Mouse (Mus musculus): ENCODE measurements around the gene Olfr1279. TPM values are rescaled to one million over a fixed set of nuclear protein-coding genes. Genes with fewer than 3 reads are reported as not detected.
"Not testable (repeated sequence)": the region's sequence is repeated elsewhere in the genome, so short reads cannot be mapped to it uniquely, and the experiment has no call there.

Gene Olfr1279
- total RNA-seq (2021) = not detected
- long read RNA-seq, experiment 1 = 0 reads
- long read RNA-seq, experiment 2 = 0 reads

- no peak for DNase-seq (ENCODE audit: low spot score in 2 of 2)
These were observed at the start of gene Olfr1279 for GRCm38 (mm10) chr2:111300374-111300773. Gene Olfr1279, plus strand, starts transcription at chr2:111300635.

DNA sequence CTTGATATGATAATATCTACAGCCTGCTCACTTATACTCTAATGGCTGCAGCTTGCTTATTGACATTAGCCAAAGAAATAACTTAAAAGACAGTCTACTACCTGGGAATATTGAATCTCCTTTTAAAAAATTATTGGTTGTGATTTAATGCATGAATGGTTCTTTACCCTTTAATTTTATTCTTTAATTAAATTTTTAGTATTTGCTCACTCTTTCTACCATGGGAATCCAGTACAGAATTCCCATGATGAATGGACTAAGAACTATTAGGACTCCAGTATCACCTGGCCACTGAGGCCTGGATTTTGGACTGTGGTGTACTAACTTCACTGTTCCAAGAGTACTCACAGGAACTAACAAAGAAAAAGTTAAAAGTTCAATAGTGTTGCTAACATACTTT lies 46.2 kb upstream of the Olfr1279 start, which contains the start of gene Olfr1276:
Olfr1276 (plus strand) TSS at position 301 of the 400 bp plus-strand sequence.
- DNase-seq (ENCODE audit: low spot score in 2 of 2) = no peak

- no peak for DNase-seq (ENCODE audit: low spot score in 2 of 2)
These were observed 26.4 kb upstream of the Olfr1279 start, which contains the start of gene Olfr1277 for GRCm38 (mm10) chr2:111274006-111274405. Gene Olfr1277, minus strand, starts transcription at chr2:111274106.

DNA sequence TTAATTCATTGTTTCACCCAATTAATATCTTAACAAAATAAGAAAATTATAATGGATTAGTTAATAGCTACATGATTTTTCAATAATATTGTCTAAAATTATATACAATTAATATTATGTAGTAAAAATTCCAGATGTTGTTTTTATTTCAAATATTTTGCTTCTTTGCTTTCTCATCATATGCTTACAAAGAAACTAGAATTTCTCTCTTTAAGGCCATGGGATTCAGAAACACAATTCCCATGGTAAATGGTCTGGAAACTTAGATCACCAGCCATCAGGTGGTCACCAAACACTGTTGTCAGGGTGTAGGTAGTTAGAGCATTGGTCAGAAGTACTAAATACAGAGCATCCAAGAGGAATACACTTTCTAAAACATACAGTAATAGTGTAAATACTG lies 10.6 kb upstream of the Olfr1279 start, which contains the start of gene Olfr1278:
Olfr1278 (plus strand) TSS at position 301 of the 400 bp plus-strand sequence.
- DNase-seq (ENCODE audit: low spot score in 2 of 2) = no peak

DNA sequence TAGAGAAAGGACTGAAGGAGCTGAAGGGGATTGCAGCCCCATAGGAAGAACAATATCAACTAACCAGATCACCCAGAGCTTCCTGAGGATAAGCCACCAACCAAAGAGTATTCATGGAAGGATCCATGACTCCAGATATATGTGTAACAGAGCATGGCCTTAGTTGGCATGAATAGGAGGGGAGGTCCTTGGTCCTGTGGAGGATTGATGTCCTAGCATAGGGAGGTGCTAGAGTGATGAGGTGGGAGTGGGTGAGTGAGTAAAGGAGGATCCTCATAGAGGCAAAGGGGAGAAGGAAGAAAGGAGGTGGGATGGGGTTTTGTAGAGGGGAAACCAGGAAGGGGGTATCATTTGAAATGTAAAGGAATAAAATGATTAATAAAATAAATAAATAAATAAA lies 1.9 kb upstream of the Olfr1279 start:
- no peak for DNase-seq (ENCODE audit: low spot score in 2 of 2)

DNA sequence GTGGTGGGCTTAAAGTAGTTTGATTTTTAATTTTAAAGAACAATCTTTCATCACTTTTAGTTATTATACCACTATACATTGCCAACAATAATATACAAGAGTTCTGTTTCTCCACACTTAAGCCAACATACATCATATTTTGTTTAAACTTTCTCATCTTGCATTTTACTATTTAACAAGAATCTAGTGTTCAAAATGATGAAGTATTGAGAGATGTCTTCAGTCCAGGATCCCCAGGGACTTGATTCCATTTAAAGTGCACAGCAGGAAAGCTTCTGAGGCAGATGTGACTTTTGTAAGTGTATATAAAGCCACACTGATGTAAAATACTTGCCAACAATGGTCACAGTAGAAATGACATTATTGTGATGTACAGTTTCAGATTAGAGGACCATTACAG lies 13.3 kb downstream of the Olfr1279 start, which contains the start of gene Olfr1280:
Olfr1280 (plus strand) TSS at position 301 of the 400 bp plus-strand sequence.
- no peak for DNase-seq (ENCODE audit: low spot score in 2 of 2)

GRCm38 (mm10) chr2:111326220-111326619 lies 25.8 kb downstream of the Olfr1279 start, which contains the start of gene Olfr1281:
Gene Olfr1281, plus strand, starts transcription at chr2:111326520.
- DNase-seq (ENCODE audit: low spot score in 2 of 2) = no peak

DNA sequence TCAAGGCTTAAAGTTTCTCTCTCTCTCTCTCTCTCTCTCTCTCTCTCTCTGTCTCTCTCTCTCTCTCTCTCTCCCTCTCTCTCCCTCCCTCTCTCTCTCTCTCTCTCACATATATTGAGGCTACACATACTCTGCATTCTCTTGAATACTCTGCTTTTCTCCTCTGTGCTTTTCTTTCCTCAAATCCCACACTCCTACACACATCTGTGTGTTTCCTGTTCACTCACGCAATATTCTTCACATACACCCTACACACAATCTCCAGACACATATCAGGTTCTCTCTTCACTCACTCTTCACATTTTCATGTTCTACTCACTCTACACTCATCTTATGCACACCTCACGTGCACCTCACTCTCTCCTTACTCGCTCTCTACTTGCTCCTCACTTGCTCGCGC lies 33.3 kb downstream of the Olfr1279 start:
- not testable (repeated sequence) for DNase-seq (ENCODE audit: low spot score in 2 of 2)

- DNase-seq (ENCODE audit: low spot score in 2 of 2) = no peak
These were observed 35.5 kb downstream of the Olfr1279 start, which contains the start of gene Olfr1282 for GRCm38 (mm10) chr2:111335976-111336375. Gene Olfr1282, minus strand, starts transcription at chr2:111336076.

Other genes starting within 250 kb of the Olfr1279 start
- not detected for gene Gm13941, start 194.7 kb upstream of the Olfr1279 start, total RNA-seq (2021)
- not detected for gene Gm15130, start 147.7 kb upstream of the Olfr1279 start, total RNA-seq (2021)
- gene 4930430A15Rik, start 71.0 kb upstream of the Olfr1279 start, total RNA-seq (2021) = not detected
- not detected for gene Olfr1275, start 65.3 kb upstream of the Olfr1279 start, total RNA-seq (2021)
- gene Olfr1276, start 46.1 kb upstream of the Olfr1279 start, total RNA-seq (2021) = not detected
- gene Olfr1277, start 26.5 kb upstream of the Olfr1279 start, total RNA-seq (2021) = not detected
- gene Olfr1278, start 10.5 kb upstream of the Olfr1279 start, total RNA-seq (2021) = not detected
- gene Olfr1280, start 13.4 kb downstream of the Olfr1279 start, total RNA-seq (2021) = not detected
- not detected for gene Olfr1281, start 25.9 kb downstream of the Olfr1279 start, total RNA-seq (2021)
- gene Olfr1282, start 35.4 kb downstream of the Olfr1279 start, total RNA-seq (2021) = not detected
- gene Olfr1283, start 66.2 kb downstream of the Olfr1279 start, total RNA-seq (2021) = not detected
- gene Olfr1284, start 74.9 kb downstream of the Olfr1279 start, total RNA-seq (2021) = not detected
- gene Olfr1286, start 122.5 kb downstream of the Olfr1279 start, total RNA-seq (2021) = not detected
- not detected for gene Olfr1287, start 148.5 kb downstream of the Olfr1279 start, total RNA-seq (2021)
- gene Olfr1288, start 173.5 kb downstream of the Olfr1279 start, total RNA-seq (2021) = not detected
- gene Olfr1289, start 180.2 kb downstream of the Olfr1279 start, total RNA-seq (2021) = not detected
- not detected for gene Olfr1290, start 193.2 kb downstream of the Olfr1279 start, total RNA-seq (2021)
- not detected for gene Olfr1291-ps1, start 196.5 kb downstream of the Olfr1279 start, total RNA-seq (2021)
- not detected for gene Olfr1293-ps, start 224.6 kb downstream of the Olfr1279 start, total RNA-seq (2021)
- not detected for gene Olfr1294, start 239.7 kb downstream of the Olfr1279 start, total RNA-seq (2021)

Data from adrenal gland, adult 18-20 months (tissue).